In the genomic region with DNA sequence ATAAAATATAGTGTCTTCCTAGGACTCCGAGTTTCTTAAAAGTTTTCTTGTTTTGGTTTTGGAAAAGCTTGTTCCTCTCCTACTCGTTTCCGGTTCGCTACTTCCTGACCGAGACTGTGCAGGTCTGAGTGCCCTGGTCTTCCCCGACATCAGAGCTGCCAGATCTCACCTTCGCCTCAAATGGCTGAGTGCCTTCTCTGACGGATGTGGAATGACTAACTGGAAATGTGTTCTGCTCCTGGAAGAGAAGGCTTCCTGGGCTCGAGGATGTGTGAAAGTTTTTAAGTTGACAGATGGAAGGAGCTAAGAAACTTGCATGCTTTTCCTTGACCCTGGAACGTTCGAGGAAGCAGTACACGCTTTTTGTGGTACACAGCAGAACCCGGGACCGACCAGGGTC, we compare ENCODE assay signal across 17 mouse cellular contexts.
DNase-seq lines count a peak whose midpoint lies in the region; ATAC-seq and TF ChIP-seq lines count a peak whose summit lies in the region.
"Had no signal": no experiment of that assay in that cellular context is flagged by ENCODE, and none has a peak within 500 bp of the region (broad histone marks: within the 10 kb centered on the region; RNA-seq: fewer than 3 reads in every experiment).

No protein-coding gene starts in this region.

- TF ChIP-seq POLR2A in heart, adult 2 months (IDR thresholded peaks at IDR 0.05; ENCODE audit: insufficient read depth, low read depth, low read length) = no peak

- no peaks in the 10 kb centered on the region for H3K27me3 ChIP-seq in heart, adult 2 months (ENCODE audit: control insufficient read depth, insufficient read depth, low read length)
- H3K27me3 ChIP-seq: hindbrain, embryonic 15.5 days; neural tube, embryonic 12.5 days; Patski had no signal

- H3K9ac ChIP-seq in heart, adult 2 months (ENCODE audit: low read depth, low read length) = no peak overlapping the region
- H3K9ac ChIP-seq: hindbrain, embryonic 15.5 days; lung, embryonic 14.5 days; neural tube, embryonic 12.5 days had no signal

- peaks cover 6% of the 10 kb centered on the region for H3K4me1 ChIP-seq in heart, adult 2 months (ENCODE audit: control insufficient read depth, insufficient read depth, low read length)

- H3K4me3 ChIP-seq in heart, adult 2 months = no peak overlapping the region
- H3K4me3 ChIP-seq: hindbrain, embryonic 15.5 days; neural tube, embryonic 12.5 days had no signal

- intact Hi-C loops in heart, adult 2 months (cut with DNase I) = loop anchor here (10.0 kb wide), 1 partner anchor 343 kb away; no protein-coding TSS in a partner anchor
- intact Hi-C loops in heart, postnatal 10 days (cut with DNase I) = loop anchor here (10.0 kb wide), 1 partner anchor 537 kb away; no protein-coding TSS in a partner anchor

- no peak for TF ChIP-seq EP300 in heart, adult 2 months (IDR thresholded peaks at IDR 0.05; ENCODE audit: insufficient read depth, low read depth, low read length)

- no peak for TF ChIP-seq CTCF in heart, adult 2 months (IDR thresholded peaks at IDR 0.05)

- DNase-seq in cerebellum, postnatal 14 days = peak; percentile 53 to 59
- no peak for DNase-seq in cerebellum, adult 18-20 months
- peak; percentile 24 to 32 for DNase-seq in kidney, postnatal 4 days
- DNase-seq in kidney, adult 11 months = no peak
- peak in 1 of 2 experiments; percentile 56 for DNase-seq in heart, adult 2 months
- peak; percentile 60 to 64 for DNase-seq in heart, postnatal 10 days
- no peak for DNase-seq in embryo, embryonic 9.5 days (ENCODE audit: extremely low spot score)
- DNase-seq: cerebellum, adult 8-10 months; embryo, embryonic 11 days; kidney, adult 2 months; lung, embryonic 14.5 days; right cerebral cortex, postnatal 4 days had no signal

- WGBS in heart, adult 2 months = 53% methylated on average over 14 of the region's 14 CpGs

- no peak for ATAC-seq in CD4-positive, CD25-positive, alpha-beta regulatory T cell, adult 4 months
- ATAC-seq: midbrain, embryonic 16.5 days; Patski had no signal

- H3K36me3 ChIP-seq in heart, adult 2 months (ENCODE audit: control insufficient read depth, insufficient read depth, low read length) = peaks cover 2% of the 10 kb centered on the region; the same call in 1 of the 2 replicates
- H3K36me3 ChIP-seq: hindbrain, embryonic 15.5 days; neural tube, embryonic 12.5 days had no signal

- peak overlapping the region; percentile 56 for H3K27ac ChIP-seq in heart, adult 2 months
- H3K27ac ChIP-seq: hindbrain, embryonic 15.5 days; neural tube, embryonic 12.5 days had no signal

- H3K79me2 ChIP-seq in heart, adult 2 months (replicated peaks; ENCODE audit: control insufficient read depth, insufficient read depth, low read length) = no peaks in the 10 kb centered on the region

Comparison
In these comparisons a context has a peak if more than half of its experiments do, and no peak if none do; other contexts are left out.
1. DNase-seq: peak in cerebellum, postnatal 14 days (2 of 2), kidney, postnatal 4 days (2 of 2) and heart, postnatal 10 days (2 of 2); none in cerebellum, adult 18-20 months (0 of 2), kidney, adult 11 months (single experiment) and embryo, embryonic 9.5 days (single experiment).